Mouse (Mus musculus) ES-Bruce4 (cell line): ENCODE results near the gene Rspo1. TPM values are rescaled to one million over a fixed set of nuclear protein-coding genes. Genes with fewer than 3 reads are reported as not detected.

Experiments
- H3K27ac ChIP-seq: 2 replicates; pipeline ENCODE4 v1.5.1; 2012; ENCODE audit warnings: low read length, inconsistent platforms; ENCODE audit not compliant: insufficient read depth
- H3K27me3 ChIP-seq: 2 replicates; pipeline ENCODE4 v1.6.1; 2012; ENCODE audit warnings: mild to moderate bottlenecking, low read length, inconsistent platforms; ENCODE audit not compliant: control insufficient read depth, poor library complexity, insufficient read depth, severe bottlenecking
- H3K36me3 ChIP-seq: 2 replicates; pipeline ENCODE4 v1.6.1; 2012; ENCODE audit warnings: inconsistent platforms, mild to moderate bottlenecking, low read length, moderate library complexity; ENCODE audit not compliant: control insufficient read depth, poor library complexity, insufficient read depth, severe bottlenecking
- H3K4me1 ChIP-seq: one replicate; pipeline ENCODE4 v1.8.1; 2011; ENCODE audit warnings: low read length; ENCODE audit not compliant: control insufficient read depth, insufficient read depth
- H3K4me3 ChIP-seq: 2 replicates; pipeline ENCODE4 v1.5.1; 2011; ENCODE audit warnings: low read depth, mild to moderate bottlenecking, low read length
- H3K9ac ChIP-seq: 2 replicates; pipeline ENCODE4 v1.6.1; 2012; ENCODE audit warnings: low read depth, mild to moderate bottlenecking, inconsistent platforms; ENCODE audit not compliant: poor library complexity, severe bottlenecking
- H3K9me3 ChIP-seq: replicated peaks from 2 replicates; pipeline ENCODE4 v1.6.1; 2012; ENCODE audit warnings: mild to moderate bottlenecking, low read length, inconsistent platforms; ENCODE audit not compliant: control insufficient read depth, poor library complexity, insufficient read depth, severe bottlenecking
- CTCF ChIP-seq: IDR thresholded peaks from one replicate; pipeline ENCODE4 v1.8.1; 2011; ENCODE audit warnings: low read depth, low read length
- EP300 ChIP-seq: IDR thresholded peaks from 2 replicates; pipeline ENCODE4 v1.6.1; 2011; ENCODE audit warnings: low read depth, low read length; ENCODE audit not compliant: insufficient read depth
- POLR2A ChIP-seq: IDR thresholded peaks from one replicate; pipeline ENCODE4 v1.8.1; 2011; ENCODE audit warnings: low read length; ENCODE audit not compliant: insufficient read depth
- polyA plus RNA-seq: library from polyadenylated mRNA; stranded (reverse); fragments of >200 nt; gene quantifications from 2 replicates; pipeline ENCODE4 v1.2.4, GENCODE M21; 2011; ENCODE audit warnings: low read depth; ENCODE audit not compliant: missing spikeins, insufficient read depth, insufficient read length

The Rspo1 gene
- polyA plus RNA-seq, 1 experiment: 2.5 TPM

- Histone ChIP-seq H3K36me3 (0 out of 2 replicates have a peak, but pooled peaks cover 7% of the 10 kb centered on the region), H3K9ac (no peak overlapping the region), H3K27ac (no peak overlapping the region), H3K9me3 (no peaks in the 10 kb centered on the region), H3K4me1 (no peaks in the 10 kb centered on the region), H3K4me3 (no peak overlapping the region), H3K27me3 (no peaks in the 10 kb centered on the region)
- TF ChIP-seq EP300: no peak
- TF ChIP-seq CTCF: no peak
- TF ChIP-seq POLR2A: no peak
Measured at GRCm38 (mm10) chr4:124944961-124945360, 41.3 kb upstream of the Rspo1 start.

- H3K4me3 ChIP-seq: no peak overlapping the region
- no peaks in the 10 kb centered on the region for H3K4me1 ChIP-seq
- H3K27ac ChIP-seq: no peak overlapping the region
- no peaks in the 10 kb centered on the region for H3K36me3 ChIP-seq
- H3K27me3 ChIP-seq: no peaks in the 10 kb centered on the region
- no peak overlapping the region for H3K9ac ChIP-seq
- no peaks in the 10 kb centered on the region for H3K9me3 ChIP-seq
- TF ChIP-seq CTCF: no peak
Measured at GRCm38 (mm10) chr4:124949488-124949887, 36.7 kb upstream of the Rspo1 start.

- Histone ChIP-seq H3K9me3 (no peaks in the 10 kb centered on the region), H3K36me3 (no peaks in the 10 kb centered on the region), H3K9ac (no peak overlapping the region), H3K27me3 (no peaks in the 10 kb centered on the region), H3K27ac (no peak overlapping the region), H3K4me3 (no peak overlapping the region), H3K4me1 (no peaks in the 10 kb centered on the region)
- TF ChIP-seq EP300 (no peak), CTCF (no peak), POLR2A (no peak)
Measured at GRCm38 (mm10) chr4:124950181-124951035, 35.8 kb upstream of the Rspo1 start.

- TF ChIP-seq EP300 (no peak), POLR2A (no peak), CTCF (no peak)
Measured at GRCm38 (mm10) chr4:124951036-124951433, 35.2 kb upstream of the Rspo1 start.

GRCm38 (mm10) chr4:124953546-124953945 lies 32.7 kb upstream of the Rspo1 start:
- H3K4me1 ChIP-seq: no peaks in the 10 kb centered on the region
- no peaks in the 10 kb centered on the region for H3K9me3 ChIP-seq
- no peaks in the 10 kb centered on the region for H3K36me3 ChIP-seq
- no peak overlapping the region for H3K9ac ChIP-seq
- H3K4me3 ChIP-seq: no peak overlapping the region
- H3K27ac ChIP-seq: no peak overlapping the region
- TF ChIP-seq EP300 (no peak), CTCF (no peak), POLR2A (no peak)
- no peaks in the 10 kb centered on the region for H3K27me3 ChIP-seq

More at GRCm38 (mm10) chr4:124951036-124951433, 35.2 kb upstream of the Rspo1 start:
- Histone ChIP-seq H3K27ac (no peak overlapping the region), H3K27me3 (no peaks in the 10 kb centered on the region), H3K9me3 (no peaks in the 10 kb centered on the region), H3K4me1 (no peaks in the 10 kb centered on the region), H3K4me3 (no peak overlapping the region), H3K9ac (no peak overlapping the region), H3K36me3 (no peaks in the 10 kb centered on the region)

GRCm38 (mm10) chr4:124957284-124957683 lies 28.9 kb upstream of the Rspo1 start:
- H3K9me3 ChIP-seq: no peaks in the 10 kb centered on the region
- no peaks in the 10 kb centered on the region for H3K27me3 ChIP-seq
- no peak overlapping the region for H3K9ac ChIP-seq
- no peak overlapping the region for H3K4me3 ChIP-seq
- no peaks in the 10 kb centered on the region for H3K4me1 ChIP-seq
- no peak for TF ChIP-seq POLR2A
- no peak for TF ChIP-seq CTCF
- no peak for TF ChIP-seq EP300
- no peak overlapping the region for H3K27ac ChIP-seq
- no peaks in the 10 kb centered on the region for H3K36me3 ChIP-seq
